17 mouse cellular contexts compared by ENCODE assay signal in the genomic region with DNA sequence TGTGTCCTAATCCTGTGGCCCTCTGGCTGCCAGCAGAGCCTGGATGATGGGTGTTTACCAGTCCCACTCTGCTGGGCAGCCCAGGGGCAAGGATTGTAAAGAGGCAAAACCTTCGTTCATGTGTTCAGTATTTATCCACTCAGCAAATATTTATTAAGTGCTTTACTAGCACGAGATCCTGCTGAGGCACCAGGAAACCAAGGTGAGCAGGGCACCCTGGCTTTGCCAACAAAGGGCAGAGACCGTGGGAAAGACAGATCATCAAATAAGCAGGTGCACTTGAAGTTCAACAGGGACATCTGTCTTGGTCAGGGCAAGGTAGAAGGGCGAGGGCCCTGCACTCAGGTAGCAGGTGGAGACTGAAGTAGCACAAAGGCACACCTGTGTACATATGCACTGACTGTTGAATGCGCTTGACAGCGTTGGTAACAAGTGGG. TPM values are rescaled to one million over a fixed set of nuclear protein-coding genes. Genes with fewer than 3 reads are reported as not detected.
DNase-seq lines count a peak whose midpoint lies in the region; ATAC-seq and TF ChIP-seq lines count a peak whose summit lies in the region.
"Had no signal": no experiment of that assay in that cellular context is flagged by ENCODE, and none has a peak within 500 bp of the region (broad histone marks: within the 10 kb centered on the region; RNA-seq: fewer than 3 reads in every experiment).

No protein-coding gene starts in this region.

- H3K4me2 ChIP-seq in kidney, embryonic 16.5 days (replicated peaks; ENCODE audit: low read depth, low read length) = no peak overlapping the region
- H3K4me2 ChIP-seq in lung, embryonic 14.5 days = no peak overlapping the region
- H3K4me2 ChIP-seq in lung, embryonic 16.5 days (ENCODE audit: low read depth, low read length) = no peak overlapping the region
- no peak overlapping the region for H3K4me2 ChIP-seq in stomach, embryonic 16.5 days (ENCODE audit: low read depth, low read length)
- no peak overlapping the region for H3K4me2 ChIP-seq in forebrain, embryonic 14.5 days (ENCODE audit: low read length)
- H3K4me2 ChIP-seq in forebrain, embryonic 12.5 days = no peak overlapping the region
- H3K4me2 ChIP-seq: hindbrain, embryonic 12.5 days; midbrain, embryonic 13.5 days had no signal

- no peaks in the 10 kb centered on the region for H3K27me3 ChIP-seq in kidney, adult 2 months (replicated peaks; ENCODE audit: control insufficient read depth, insufficient read depth, low read length)
- no peaks in the 10 kb centered on the region for H3K27me3 ChIP-seq in kidney, embryonic 16.5 days (ENCODE audit: insufficient read depth, low read length)
- no peaks in the 10 kb centered on the region for H3K27me3 ChIP-seq in lung, embryonic 14.5 days (ENCODE audit: insufficient read depth, low read length)
- H3K27me3 ChIP-seq in lung, embryonic 16.5 days (ENCODE audit: control insufficient read depth, insufficient read depth, low read depth, low read length) = no peaks in the 10 kb centered on the region
- H3K27me3 ChIP-seq in stomach, embryonic 16.5 days (ENCODE audit: control insufficient read depth, insufficient read depth, low read length) = no peaks in the 10 kb centered on the region
- no peaks in the 10 kb centered on the region for H3K27me3 ChIP-seq in forebrain, embryonic 14.5 days (replicated peaks; ENCODE audit: control insufficient read depth, insufficient read depth, low read length)
- H3K27me3 ChIP-seq in forebrain, embryonic 12.5 days = no peaks in the 10 kb centered on the region
- H3K27me3 ChIP-seq: hindbrain, embryonic 12.5 days; midbrain, embryonic 13.5 days had no signal

- no peaks in the 10 kb centered on the region for H3K9me3 ChIP-seq in kidney, embryonic 16.5 days (ENCODE audit: low read length)
- no peaks in the 10 kb centered on the region for H3K9me3 ChIP-seq in lung, embryonic 14.5 days (ENCODE audit: low read depth, low read length)
- no peaks in the 10 kb centered on the region for H3K9me3 ChIP-seq in lung, embryonic 16.5 days (ENCODE audit: control insufficient read depth, low read length)
- no peaks in the 10 kb centered on the region for H3K9me3 ChIP-seq in stomach, embryonic 16.5 days (replicated peaks; ENCODE audit: control insufficient read depth, low read length)
- no peaks in the 10 kb centered on the region for H3K9me3 ChIP-seq in forebrain, embryonic 14.5 days (replicated peaks; ENCODE audit: control insufficient read depth, low read length)
- no peaks in the 10 kb centered on the region for H3K9me3 ChIP-seq in forebrain, embryonic 12.5 days
- H3K9me3 ChIP-seq: hindbrain, embryonic 12.5 days; midbrain, embryonic 13.5 days had no signal

- no peak for TF ChIP-seq CTCF in kidney, adult 2 months (conservative IDR thresholded peaks at IDR 0.05; ENCODE audit: insufficient read depth, insufficient read length, low read depth, low read length)
- TF ChIP-seq CTCF in lung, embryonic 14.5 days (IDR thresholded peaks at IDR 0.05; ENCODE audit: low read depth) = no peak

- no peaks in the 10 kb centered on the region for H3K4me1 ChIP-seq in kidney, adult 2 months (ENCODE audit: control insufficient read depth, insufficient read depth, low read length)
- no peaks in the 10 kb centered on the region for H3K4me1 ChIP-seq in kidney, embryonic 16.5 days (ENCODE audit: insufficient read depth, low read length)
- H3K4me1 ChIP-seq in lung, embryonic 14.5 days (ENCODE audit: insufficient read depth) = no peaks in the 10 kb centered on the region
- H3K4me1 ChIP-seq in lung, embryonic 16.5 days (replicated peaks; ENCODE audit: control insufficient read depth, insufficient read depth, low read length) = peaks cover 5% of the 10 kb centered on the region; the same call in 1 of the 2 replicates
- H3K4me1 ChIP-seq in stomach, embryonic 16.5 days (ENCODE audit: control insufficient read depth, insufficient read depth, low read length) = no peaks in the 10 kb centered on the region
- no peaks in the 10 kb centered on the region for H3K4me1 ChIP-seq in forebrain, embryonic 14.5 days (ENCODE audit: control insufficient read depth, insufficient read depth, low read length)
- H3K4me1 ChIP-seq in forebrain, embryonic 12.5 days = no peaks in the 10 kb centered on the region; the same call in 1 of the 2 replicates

- DNase-seq in kidney, adult 2 months = peak; percentile 50
- DNase-seq in lung, embryonic 14.5 days = peak; percentile 8
- DNase-seq in lung, postnatal 10 days = no peak
- DNase-seq in forebrain, embryonic 14.5 days (ENCODE audit: low spot score) = no peak
- DNase-seq: heart, adult 18-20 months had no signal

- no peak for TF ChIP-seq POLR2A in kidney, adult 2 months (IDR thresholded peaks at IDR 0.05; ENCODE audit: low read depth, low read length)

- H3K36me3 ChIP-seq in kidney, adult 2 months (ENCODE audit: control insufficient read depth, insufficient read depth, low read length) = peaks cover 2% of the 10 kb centered on the region; the same call in 1 of the 2 replicates
- peaks cover 35% of the 10 kb centered on the region for H3K36me3 ChIP-seq in kidney, embryonic 16.5 days (ENCODE audit: insufficient read depth, low read length)
- H3K36me3 ChIP-seq in lung, embryonic 14.5 days (ENCODE audit: insufficient read depth) = peaks cover 59% of the 10 kb centered on the region
- peaks cover 15% of the 10 kb centered on the region for H3K36me3 ChIP-seq in lung, embryonic 16.5 days (ENCODE audit: control insufficient read depth, insufficient read depth, low read length)
- peaks cover 9% of the 10 kb centered on the region for H3K36me3 ChIP-seq in stomach, embryonic 16.5 days (ENCODE audit: control insufficient read depth, insufficient read depth, low read length)
- H3K36me3 ChIP-seq in forebrain, embryonic 14.5 days (ENCODE audit: control insufficient read depth, insufficient read depth, low read length) = peaks cover 63% of the 10 kb centered on the region
- peaks cover 70% of the 10 kb centered on the region for H3K36me3 ChIP-seq in forebrain, embryonic 12.5 days (replicated peaks)

- ATAC-seq in kidney, embryonic 16.5 days (ENCODE audit: low FRiP score, low TSS enrichment) = no peak
- ATAC-seq in lung, embryonic 14.5 days (ENCODE audit: insufficient read depth) = peak; percentile 62; the same call in 1 of the 2 replicates
- peak; percentile 69 for ATAC-seq in lung, embryonic 16.5 days (ENCODE audit: low read depth)
- peak; percentile 89 for ATAC-seq in stomach, embryonic 16.5 days (ENCODE audit: insufficient read depth, low FRiP score)
- no peak for ATAC-seq in forebrain, embryonic 14.5 days
- no peak for ATAC-seq in forebrain, embryonic 12.5 days (ENCODE audit: low FRiP score)
- ATAC-seq: forebrain, embryonic 16.5 days; midbrain, embryonic 13.5 days had no signal

- no peak overlapping the region for H3K27ac ChIP-seq in kidney, adult 2 months (ENCODE audit: insufficient read depth, low read depth, low read length)
- H3K27ac ChIP-seq in kidney, embryonic 16.5 days (ENCODE audit: low read length) = no peak overlapping the region
- H3K27ac ChIP-seq in lung, embryonic 14.5 days (ENCODE audit: low read depth) = no peak overlapping the region
- no peak overlapping the region; the same call in 1 of the 2 replicates for H3K27ac ChIP-seq in lung, embryonic 16.5 days (ENCODE audit: low read length)
- peak overlapping the region; percentile 72 for H3K27ac ChIP-seq in stomach, embryonic 16.5 days (ENCODE audit: low read length)
- no peak overlapping the region for H3K27ac ChIP-seq in forebrain, embryonic 14.5 days (ENCODE audit: low read depth, low read length)
- no peak overlapping the region for H3K27ac ChIP-seq in forebrain, embryonic 12.5 days
- H3K27ac ChIP-seq: hindbrain, embryonic 12.5 days; midbrain, embryonic 13.5 days had no signal

- 73% methylated on average over 6 of the region's 6 CpGs for WGBS in kidney, adult 2 months
- WGBS in kidney, embryonic 16.5 days = 82% methylated on average over 6 of the region's 6 CpGs
- WGBS in lung, embryonic 14.5 days = 58% methylated on average over 6 of the region's 6 CpGs
- 49% methylated on average over 6 of the region's 6 CpGs for WGBS in lung, embryonic 16.5 days
- WGBS in stomach, embryonic 16.5 days = 57% methylated on average over 6 of the region's 6 CpGs
- WGBS in forebrain, embryonic 14.5 days = 90% methylated on average over 6 of the region's 6 CpGs
- 94% methylated on average over 6 of the region's 6 CpGs for WGBS in forebrain, embryonic 12.5 days

- H3K9ac ChIP-seq in kidney, embryonic 16.5 days (replicated peaks; ENCODE audit: low read length) = no peak overlapping the region
- H3K9ac ChIP-seq in lung, embryonic 14.5 days = no peak overlapping the region
- no peak overlapping the region for H3K9ac ChIP-seq in lung, embryonic 16.5 days (ENCODE audit: low read length)
- H3K9ac ChIP-seq in stomach, embryonic 16.5 days (ENCODE audit: low read length) = no peak overlapping the region
- no peak overlapping the region for H3K9ac ChIP-seq in forebrain, embryonic 14.5 days (ENCODE audit: low read length)
- H3K9ac ChIP-seq in forebrain, embryonic 12.5 days = no peak overlapping the region
- H3K9ac ChIP-seq: hindbrain, embryonic 12.5 days; liver, embryonic 14.5 days; midbrain, embryonic 13.5 days had no signal

- H3K4me3 ChIP-seq in kidney, adult 2 months (ENCODE audit: insufficient read depth, low read depth, low read length) = no peak overlapping the region
- no peak overlapping the region for H3K4me3 ChIP-seq in kidney, embryonic 16.5 days (ENCODE audit: low read length)
- no peak overlapping the region for H3K4me3 ChIP-seq in lung, embryonic 14.5 days (ENCODE audit: low read depth, low read length)
- H3K4me3 ChIP-seq in lung, embryonic 16.5 days (ENCODE audit: low read length) = no peak overlapping the region
- H3K4me3 ChIP-seq in stomach, embryonic 16.5 days (replicated peaks; ENCODE audit: low read length) = no peak overlapping the region
- H3K4me3 ChIP-seq in forebrain, embryonic 14.5 days (ENCODE audit: low read depth, low read length) = no peak overlapping the region
- no peak overlapping the region for H3K4me3 ChIP-seq in forebrain, embryonic 12.5 days (replicated peaks)
- H3K4me3 ChIP-seq: hindbrain, embryonic 12.5 days; midbrain, embryonic 13.5 days; myocyte had no signal

RNA-seq across cellular contexts. Expression of a gene that starts 29.0 kb away (rescaled TPM):
- 2,120 and 2,704 TPM in 2 replicates for polyA plus RNA-seq in kidney, adult 2 months (2012; rRNA removed)
- polyA plus RNA-seq in kidney, embryonic 16.5 days (2015; fragmentation: Nextera tagmentation; extraction: Ambion mirVana) = 915 and 962 TPM in 2 replicates
- polyA plus RNA-seq in lung, embryonic 14.5 days (2014; fragmentation: Nextera tagmentation; extraction: Ambion mirVana) = 736 and 777 TPM in 2 replicates
- 806 and 839 TPM in 2 replicates for polyA plus RNA-seq in lung, embryonic 16.5 days (2015; fragmentation: Nextera tagmentation; extraction: Ambion mirVana)
- 963 and 971 TPM in 2 replicates for polyA plus RNA-seq in stomach, embryonic 16.5 days (2015; fragmentation: Nextera tagmentation; extraction: Ambion mirVana)
- 538 and 693 TPM in 2 replicates for polyA plus RNA-seq in forebrain, embryonic 14.5 days (2014; fragmentation: Nextera tagmentation; extraction: Ambion mirVana)
- 510 and 566 TPM in 2 replicates for polyA plus RNA-seq in forebrain, embryonic 12.5 days (2016; fragmentation: Nextera tagmentation; extraction: Ambion mirVana)

RNA-seq across cellular contexts. Expression of a gene that starts 29.3 kb away (rescaled TPM):
- polyA plus RNA-seq in kidney, adult 2 months (2012; rRNA removed) = 62.6 and 65.1 TPM in 2 replicates
- 70.9 and 71.8 TPM in 2 replicates for polyA plus RNA-seq in kidney, embryonic 16.5 days (2015; fragmentation: Nextera tagmentation; extraction: Ambion mirVana)
- 70.4 and 74.1 TPM in 2 replicates for polyA plus RNA-seq in lung, embryonic 14.5 days (2014; fragmentation: Nextera tagmentation; extraction: Ambion mirVana)
- polyA plus RNA-seq in lung, embryonic 16.5 days (2015; fragmentation: Nextera tagmentation; extraction: Ambion mirVana) = 76.5 and 80.0 TPM in 2 replicates
- polyA plus RNA-seq in stomach, embryonic 16.5 days (2015; fragmentation: Nextera tagmentation; extraction: Ambion mirVana) = 61.4 and 68.2 TPM in 2 replicates
- polyA plus RNA-seq in forebrain, embryonic 14.5 days (2014; fragmentation: Nextera tagmentation; extraction: Ambion mirVana) = 77.3 and 92.4 TPM in 2 replicates
- 74.0 and 75.0 TPM in 2 replicates for polyA plus RNA-seq in forebrain, embryonic 12.5 days (2016; fragmentation: Nextera tagmentation; extraction: Ambion mirVana)

RNA-seq across cellular contexts. Expression of a gene that starts 37.6 kb away (rescaled TPM):
- 17.7 and 18.0 TPM in 2 replicates for polyA plus RNA-seq in kidney, adult 2 months (2012; rRNA removed)
- polyA plus RNA-seq in kidney, embryonic 16.5 days (2015; fragmentation: Nextera tagmentation; extraction: Ambion mirVana) = 33.4 and 36.0 TPM in 2 replicates
- 36.6 and 37.3 TPM in 2 replicates for polyA plus RNA-seq in lung, embryonic 14.5 days (2014; fragmentation: Nextera tagmentation; extraction: Ambion mirVana)
- 34.1 and 35.9 TPM in 2 replicates for polyA plus RNA-seq in lung, embryonic 16.5 days (2015; fragmentation: Nextera tagmentation; extraction: Ambion mirVana)
- 34.2 and 37.1 TPM in 2 replicates for polyA plus RNA-seq in stomach, embryonic 16.5 days (2015; fragmentation: Nextera tagmentation; extraction: Ambion mirVana)
- 17.1 and 21.0 TPM in 2 replicates for polyA plus RNA-seq in forebrain, embryonic 14.5 days (2014; fragmentation: Nextera tagmentation; extraction: Ambion mirVana)
- polyA plus RNA-seq in forebrain, embryonic 12.5 days (2016; fragmentation: Nextera tagmentation; extraction: Ambion mirVana) = 32.6 TPM in 2 replicates

RNA-seq across cellular contexts. Expression of a gene that starts 55.3 kb away (rescaled TPM):
- not detected in 2 replicates for polyA plus RNA-seq in kidney, adult 2 months (2012; rRNA removed)
- not detected in 2 replicates for polyA plus RNA-seq in kidney, embryonic 16.5 days (2015; fragmentation: Nextera tagmentation; extraction: Ambion mirVana)
- not detected in 2 replicates for polyA plus RNA-seq in lung, embryonic 14.5 days (2014; fragmentation: Nextera tagmentation; extraction: Ambion mirVana)
- not detected in 2 replicates for polyA plus RNA-seq in lung, embryonic 16.5 days (2015; fragmentation: Nextera tagmentation; extraction: Ambion mirVana)
- not detected in 2 replicates for polyA plus RNA-seq in stomach, embryonic 16.5 days (2015; fragmentation: Nextera tagmentation; extraction: Ambion mirVana)
- not detected in 2 replicates for polyA plus RNA-seq in forebrain, embryonic 14.5 days (2014; fragmentation: Nextera tagmentation; extraction: Ambion mirVana)
- polyA plus RNA-seq in forebrain, embryonic 12.5 days (2016; fragmentation: Nextera tagmentation; extraction: Ambion mirVana) = not detected in 2 replicates
- polyA plus RNA-seq: forebrain, embryonic 16.5 days; heart, embryonic 16.5 days; hindbrain, embryonic 12.5 days; intestine, embryonic 14.5 days; liver, embryonic 14.5 days; midbrain, embryonic 13.5 days; myocyte; urinary bladder, adult 2 months had no signal

Comparison
In these comparisons a context has a peak if more than half of its experiments do, and no peak if none do; other contexts are left out.
1. DNase-seq: peak in kidney, adult 2 months (single experiment) and lung, embryonic 14.5 days (single experiment); none in lung, postnatal 10 days (single experiment) and forebrain, embryonic 14.5 days (single experiment).
2. ATAC-seq: peak in lung, embryonic 14.5 days (single experiment), lung, embryonic 16.5 days (single experiment) and stomach, embryonic 16.5 days (single experiment); none in kidney, embryonic 16.5 days (single experiment), forebrain, embryonic 14.5 days (single experiment) and forebrain, embryonic 12.5 days (single experiment).